Mouse (Mus musculus) ES-E14 (cell line): ENCODE results near the gene Rps26. TPM values are rescaled to one million over a fixed set of nuclear protein-coding genes. Genes with fewer than 3 reads are reported as not detected.
"Not testable (repeated sequence)": the region's sequence is repeated elsewhere in the genome, so short reads cannot be mapped to it uniquely, and the experiment has no call there.

Source experiments
- DNase-seq: peaks from one replicate; pipeline ENCODE4 v3.0.0-alpha.2; 2013; ENCODE audit warnings: low read depth, low spot score
- H3K27ac ChIP-seq: 2 replicates; pipeline ENCODE4 v1.5.1; 2012; ENCODE audit warnings: low read depth, mild to moderate bottlenecking, low read length, moderate library complexity, mixed read lengths; ENCODE audit not compliant: poor library complexity, insufficient read depth, severe bottlenecking
- H3K36me3 ChIP-seq: 2 replicates; pipeline ENCODE4 v1.6.1; 2012; ENCODE audit warnings: mild to moderate bottlenecking, low read length, moderate library complexity, mixed read lengths; ENCODE audit not compliant: control insufficient read depth, poor library complexity, insufficient read depth, severe bottlenecking
- H3K4me1 ChIP-seq, 2 experiments: fragments of 150-350 bp in 1 of 2; sonication (generic) in 1 of 2; 2 replicates each; pipeline ENCODE4 v1.6.1; 2012; ENCODE audit warnings: low read length in 2 of 2, mild to moderate bottlenecking in 1 of 2, mixed read lengths in 1 of 2; ENCODE audit not compliant: control insufficient read depth in 2 of 2, insufficient read depth in 2 of 2, poor library complexity in 1 of 2
- H3K4me3 ChIP-seq, 2 experiments: fragments of 150-350 bp in 1 of 2; sonication (generic) in 1 of 2; 2 replicates each; pipeline ENCODE4 v1.5.1; 2012; ENCODE audit warnings: low read length in 2 of 2, low read depth in 1 of 2, mild to moderate bottlenecking in 1 of 2, mixed read lengths in 1 of 2; ENCODE audit not compliant: insufficient read depth in 1 of 2, poor library complexity in 1 of 2, severe bottlenecking in 1 of 2
- H3K9ac ChIP-seq: 2 replicates; pipeline ENCODE4 v1.6.1; 2012; ENCODE audit warnings: low read depth, mild to moderate bottlenecking, low read length, mixed read lengths; ENCODE audit not compliant: poor library complexity, insufficient read depth, severe bottlenecking
- H3K9me3 ChIP-seq: fragments of 150-350 bp; sonication (generic); 2 replicates; pipeline ENCODE4 v1.6.1; 2012; ENCODE audit warnings: low read depth, mild to moderate bottlenecking, low read length; ENCODE audit not compliant: control insufficient read depth, insufficient read depth
- CHD2 ChIP-seq: IDR thresholded peaks from 2 replicates; pipeline ENCODE4 v1.6.1; 2014; ENCODE audit warnings: mild to moderate bottlenecking, low read depth, low read length, inconsistent platforms
- HCFC1 ChIP-seq: IDR thresholded peaks from 2 replicates; pipeline ENCODE4 v1.6.1; 2012; ENCODE audit warnings: low read length, inconsistent platforms, borderline replicate concordance; ENCODE audit not compliant: insufficient read depth
- MAFK ChIP-seq: IDR thresholded peaks from 2 replicates; pipeline ENCODE4 v1.6.1; 2014; ENCODE audit warnings: mild to moderate bottlenecking, low read depth, low read length, inconsistent platforms; ENCODE audit not compliant: insufficient read depth
- ZC3H11A ChIP-seq: IDR thresholded peaks from 2 replicates; pipeline ENCODE4 v1.6.1; 2012; ENCODE audit warnings: low read depth, mild to moderate bottlenecking, inconsistent platforms, low read length, borderline replicate concordance
- ZNF384 ChIP-seq: IDR thresholded peaks from 2 replicates; pipeline ENCODE4 v1.6.1; 2012; ENCODE audit warnings: low read depth, low read length, inconsistent platforms
- in situ Hi-C, 2 experiments: fragments of 600-800 bp; cut with MboI; formaldehyde crosslinking; loops; one replicate each; pipeline ENCODE4 v1.15.1; 2025; ENCODE audit warnings: low sequenced_read_pairs in 2 of 2, inconsistent platforms in 1 of 2; ENCODE audit not compliant: unreplicated experiment in 2 of 2
- total RNA-seq: library from RNA; depleted of rRNA; stranded (reverse); fragments of 300-350 nt; gene quantifications from 2 replicates; pipeline ENCODE4 v1.2.3, GENCODE M21; 2012

Rps26 gene
- total RNA-seq, 1 experiment: 1,982 TPM

- in situ Hi-C loops: no loop called here
- DNase-seq: no peak
- TF ChIP-seq ZNF384: peak; percentile 51
- TF ChIP-seq ZC3H11A: no peak
- TF ChIP-seq HCFC1: no peak
- TF ChIP-seq CHD2: no peak
- no peak for TF ChIP-seq MAFK
- no peaks in the 10 kb centered on the region for H3K9me3 ChIP-seq
- H3K27ac ChIP-seq: no peak overlapping the region
- H3K36me3 ChIP-seq: peaks cover 23% of the 10 kb centered on the region
- no peak overlapping the region for H3K9ac ChIP-seq
- peaks cover 4 to 12% of the 10 kb centered on the region in 2 experiments; a peak in 3 of 4 replicates for H3K4me1 ChIP-seq
- H3K4me3 ChIP-seq: no peak overlapping the region
Observed at GRCm38 (mm10) chr10:128627398-128628317, 1.1 kb upstream of the Rps26 start.

- peak overlapping the region; percentile 100 for H3K9ac ChIP-seq
- no peaks in the 10 kb centered on the region for H3K9me3 ChIP-seq
- in situ Hi-C loops: no loop called here
- DNase-seq: no peak
- TF ChIP-seq HCFC1: no peak
- TF ChIP-seq ZNF384: no peak
- TF ChIP-seq ZC3H11A: no peak
- no peak for TF ChIP-seq CHD2
- no peak for TF ChIP-seq MAFK
- peak overlapping the region; percentile 91 to 96 for H3K4me3 ChIP-seq
- H3K4me1 ChIP-seq: peaks cover 0 to 2% of the 10 kb centered on the region in 2 experiments; a peak in 1 of 4 replicates
- peaks cover 23% of the 10 kb centered on the region for H3K36me3 ChIP-seq
- H3K27ac ChIP-seq: peak overlapping the region; percentile 88; the same call in 1 of the 2 replicates
Observed at GRCm38 (mm10) chr10:128625287-128625894, 1.2 kb downstream of the Rps26 start.

DNA sequence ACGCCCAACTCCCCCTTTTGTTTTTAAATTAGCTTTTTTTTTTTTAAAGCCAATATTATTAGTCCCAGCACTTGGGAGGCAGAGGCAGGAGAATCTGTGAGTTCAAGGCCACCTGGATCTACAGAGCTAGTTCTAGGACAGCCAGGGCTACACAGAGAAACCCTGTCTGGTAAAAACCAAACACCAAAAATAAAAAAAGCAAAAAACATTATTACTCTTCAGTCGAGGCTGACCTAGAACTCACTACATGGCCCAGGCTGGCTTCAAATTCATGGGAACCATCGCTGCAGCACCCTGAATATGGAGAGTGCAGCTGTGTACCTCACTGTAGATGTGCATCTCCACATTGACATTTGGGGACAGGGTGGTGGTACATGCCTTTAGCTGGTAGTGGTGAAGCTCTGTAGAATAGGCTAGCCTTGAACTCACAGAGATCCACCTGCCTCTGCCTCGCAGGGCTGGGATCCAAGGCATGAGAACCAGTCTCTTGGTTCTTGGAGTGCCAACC is 3.4 kb downstream of the Rps26 start:
- H3K27ac ChIP-seq, H3K9ac ChIP-seq, H3K9me3 ChIP-seq, H3K4me3 ChIP-seq, DNase-seq, H3K4me1 ChIP-seq, in situ Hi-C loops: not testable (repeated sequence)
- peaks cover 23% of the 10 kb centered on the region for H3K36me3 ChIP-seq
- TF ChIP-seq CHD2: 0 out of 2 replicates have a peak, but pooled peaks have one; percentile 7

DNA sequence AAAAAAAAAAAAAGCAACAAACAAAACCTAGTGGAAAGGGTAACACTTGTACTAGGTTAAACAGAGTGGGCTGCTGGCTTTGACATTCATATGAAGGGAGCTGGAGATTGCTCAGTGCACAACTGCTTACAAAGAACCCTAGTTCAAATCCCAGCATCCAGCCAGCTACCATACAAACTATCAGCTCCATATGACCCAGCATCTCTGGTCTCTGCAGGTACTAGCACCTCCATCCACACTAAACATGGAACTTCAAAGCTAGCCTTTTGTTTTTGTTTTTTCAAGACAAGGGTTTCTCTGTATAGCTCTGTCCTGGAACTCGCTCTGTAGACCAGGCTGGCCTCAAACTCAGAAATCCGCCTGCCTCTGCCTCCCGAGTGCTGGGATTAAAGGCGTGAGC is 3.8 kb downstream of the Rps26 start:
- H3K36me3 ChIP-seq: peaks cover 23% of the 10 kb centered on the region
- no peak overlapping the region; the same call in 1 of the 2 replicates for H3K27ac ChIP-seq
- no peak overlapping the region for H3K4me3 ChIP-seq
- in situ Hi-C loops: no loop called here
- peaks cover 0 to 1% of the 10 kb centered on the region in 2 experiments; a peak in 1 of 4 replicates for H3K4me1 ChIP-seq
- no peak for DNase-seq
- no peak overlapping the region for H3K9ac ChIP-seq
- H3K9me3 ChIP-seq: no peaks in the 10 kb centered on the region
- no peak for TF ChIP-seq MAFK
- no peak for TF ChIP-seq HCFC1
- TF ChIP-seq CHD2: no peak
- no peak for TF ChIP-seq ZC3H11A
- TF ChIP-seq ZNF384: no peak; the same call in 1 of the 2 replicates
